Mouse (Mus musculus) lung, postnatal 0 days (tissue): Measurements from ENCODE around the gene Dmp1.

Experiments
- CTCF ChIP-seq: IDR thresholded peaks from 2 replicates; pipeline ENCODE4 v1.5.1; 2016; ENCODE audit warnings: antibody characterized with exemption, mild to moderate bottlenecking
- EP300 ChIP-seq: IDR thresholded peaks from 2 replicates; pipeline ENCODE4 v1.6.1; 2016; ENCODE audit warnings: antibody characterized with exemption, mild to moderate bottlenecking, control low read depth

DNA sequence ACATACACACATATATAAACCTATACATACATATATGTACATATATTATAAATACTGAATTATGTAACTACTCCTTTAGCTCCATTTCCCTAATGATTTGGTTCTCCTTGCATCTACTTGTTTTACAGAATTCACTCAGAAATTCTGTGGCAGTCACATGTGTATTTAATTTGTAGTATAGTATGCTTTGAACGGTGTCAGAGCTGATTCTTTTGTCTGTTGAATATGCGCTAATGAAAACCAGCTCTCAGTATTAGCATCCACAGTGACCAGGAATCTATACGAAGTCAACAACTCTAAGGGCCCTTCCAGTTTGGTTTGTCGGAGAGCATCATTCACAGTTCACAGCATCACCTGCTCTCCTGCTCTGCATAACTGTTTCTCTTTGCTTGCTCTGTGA is 38.9 kb upstream of the Dmp1 start:
- TF ChIP-seq CTCF (no peak), EP300 (no peak)
